Mouse (Mus musculus): ENCODE data around the gene Palm2. TPM values are rescaled to one million over a fixed set of nuclear protein-coding genes. Genes with fewer than 3 reads are reported as not detected.

Palm2 gene
- polyA plus RNA-seq, 1 experiment: 14.1 TPM

GRCm38 (mm10) chr4:57575686-57576085 is 141.6 kb downstream of the Palm2 start:
- Histone ChIP-seq H3K27ac (ENCODE audit: insufficient read depth, low read length) (no peak overlapping the region), H3K4me3 (ENCODE audit: insufficient read depth, low read length) (no peak overlapping the region)
- no peak for TF ChIP-seq POLR2A (IDR thresholded peaks at IDR 0.05; ENCODE audit: extremely low read depth, insufficient read depth, low read length)
- TF ChIP-seq CTCF (IDR thresholded peaks at IDR 0.05; ENCODE audit: extremely low read depth, insufficient read depth, low read length): no peak

GRCm38 (mm10) chr4:57576095-57576494 is 142.0 kb downstream of the Palm2 start:
- no peak for TF ChIP-seq CTCF (IDR thresholded peaks at IDR 0.05; ENCODE audit: extremely low read depth, insufficient read depth, low read length)
- TF ChIP-seq POLR2A (IDR thresholded peaks at IDR 0.05; ENCODE audit: extremely low read depth, insufficient read depth, low read length): no peak
- H3K27ac ChIP-seq (ENCODE audit: insufficient read depth, low read length): no peak overlapping the region
- H3K4me1 ChIP-seq (ENCODE audit: control insufficient read depth, insufficient read depth, low read length): peaks cover 5% of the 10 kb centered on the region; the same call in 1 of the 2 replicates
- H3K4me3 ChIP-seq (ENCODE audit: insufficient read depth, low read length): no peak overlapping the region

More at GRCm38 (mm10) chr4:57575686-57576085, 141.6 kb downstream of the Palm2 start:
- H3K4me1 ChIP-seq (ENCODE audit: control insufficient read depth, insufficient read depth, low read length): peaks cover 5% of the 10 kb centered on the region; the same call in 1 of the 2 replicates

- Histone ChIP-seq H3K4me1 (ENCODE audit: control insufficient read depth, insufficient read depth, low read length) (0 out of 2 replicates have a peak, but pooled peaks cover 3% of the 10 kb centered on the region), H3K4me3 (ENCODE audit: insufficient read depth, low read length) (no peak overlapping the region), H3K27ac (ENCODE audit: insufficient read depth, low read length) (no peak overlapping the region)
- no peak for TF ChIP-seq POLR2A (IDR thresholded peaks at IDR 0.05; ENCODE audit: extremely low read depth, insufficient read depth, low read length)
- no peak for TF ChIP-seq CTCF (IDR thresholded peaks at IDR 0.05; ENCODE audit: extremely low read depth, insufficient read depth, low read length)
These were observed 145.6 kb downstream of the Palm2 start for GRCm38 (mm10) chr4:57579683-57580082.

GRCm38 (mm10) chr4:57585281-57585800 is 151.3 kb downstream of the Palm2 start:
- H3K4me3 ChIP-seq (ENCODE audit: insufficient read depth, low read length): no peak overlapping the region
- H3K27ac ChIP-seq (ENCODE audit: insufficient read depth, low read length): no peak overlapping the region
- no peak for TF ChIP-seq CTCF (IDR thresholded peaks at IDR 0.05; ENCODE audit: extremely low read depth, insufficient read depth, low read length)
- TF ChIP-seq POLR2A (IDR thresholded peaks at IDR 0.05; ENCODE audit: extremely low read depth, insufficient read depth, low read length): no peak
- peaks cover 2% of the 10 kb centered on the region; the same call in 1 of the 2 replicates for H3K4me1 ChIP-seq (ENCODE audit: control insufficient read depth, insufficient read depth, low read length)

GRCm38 (mm10) chr4:57586933-57587658 is 153.0 kb downstream of the Palm2 start:
- TF ChIP-seq POLR2A (IDR thresholded peaks at IDR 0.05; ENCODE audit: extremely low read depth, insufficient read depth, low read length) (no peak), CTCF (IDR thresholded peaks at IDR 0.05; ENCODE audit: extremely low read depth, insufficient read depth, low read length) (no peak)
- H3K27ac ChIP-seq (ENCODE audit: insufficient read depth, low read length): no peak overlapping the region
- peaks cover 2% of the 10 kb centered on the region; the same call in 1 of the 2 replicates for H3K4me1 ChIP-seq (ENCODE audit: control insufficient read depth, insufficient read depth, low read length)
- H3K4me3 ChIP-seq (ENCODE audit: insufficient read depth, low read length): no peak overlapping the region

- H3K4me1 ChIP-seq (ENCODE audit: control insufficient read depth, insufficient read depth, low read length): peaks cover 2% of the 10 kb centered on the region; the same call in 1 of the 2 replicates
- H3K27ac ChIP-seq (ENCODE audit: insufficient read depth, low read length): no peak overlapping the region
- TF ChIP-seq POLR2A (IDR thresholded peaks at IDR 0.05; ENCODE audit: extremely low read depth, insufficient read depth, low read length): no peak
- no peak for TF ChIP-seq CTCF (IDR thresholded peaks at IDR 0.05; ENCODE audit: extremely low read depth, insufficient read depth, low read length)
- no peak overlapping the region for H3K4me3 ChIP-seq (ENCODE audit: insufficient read depth, low read length)
These were observed 154.3 kb downstream of the Palm2 start for GRCm38 (mm10) chr4:57588356-57588755.

GRCm38 (mm10) chr4:57592751-57593150 is 158.7 kb downstream of the Palm2 start:
- H3K4me1 ChIP-seq (ENCODE audit: control insufficient read depth, insufficient read depth, low read length): no peaks in the 10 kb centered on the region; the same call in 1 of the 2 replicates
- no peak overlapping the region for H3K4me3 ChIP-seq (ENCODE audit: insufficient read depth, low read length)
- H3K27ac ChIP-seq (ENCODE audit: insufficient read depth, low read length): no peak overlapping the region
- TF ChIP-seq CTCF (IDR thresholded peaks at IDR 0.05; ENCODE audit: extremely low read depth, insufficient read depth, low read length) (no peak), POLR2A (IDR thresholded peaks at IDR 0.05; ENCODE audit: extremely low read depth, insufficient read depth, low read length) (no peak)

- Histone ChIP-seq H3K27ac (ENCODE audit: insufficient read depth, low read length) (no peak overlapping the region), H3K4me3 (ENCODE audit: insufficient read depth, low read length) (no peak overlapping the region), H3K4me1 (ENCODE audit: control insufficient read depth, insufficient read depth, low read length) (peaks cover 1% of the 10 kb centered on the region)
- no peak for TF ChIP-seq CTCF (IDR thresholded peaks at IDR 0.05; ENCODE audit: extremely low read depth, insufficient read depth, low read length)
- no peak for TF ChIP-seq POLR2A (IDR thresholded peaks at IDR 0.05; ENCODE audit: extremely low read depth, insufficient read depth, low read length)
These were observed 165.9 kb downstream of the Palm2 start for GRCm38 (mm10) chr4:57599946-57600345.

- Histone ChIP-seq H3K4me3 (ENCODE audit: insufficient read depth, low read length) (no peak overlapping the region), H3K27ac (ENCODE audit: insufficient read depth, low read length) (no peak overlapping the region), H3K4me1 (ENCODE audit: control insufficient read depth, insufficient read depth, low read length) (peaks cover 1% of the 10 kb centered on the region)
- no peak for TF ChIP-seq CTCF (IDR thresholded peaks at IDR 0.05; ENCODE audit: extremely low read depth, insufficient read depth, low read length)
- no peak for TF ChIP-seq POLR2A (IDR thresholded peaks at IDR 0.05; ENCODE audit: extremely low read depth, insufficient read depth, low read length)
These were observed 166.8 kb downstream of the Palm2 start for GRCm38 (mm10) chr4:57600685-57601457.
